Mouse (Mus musculus): ENCODE results near the gene Tex14. TPM values are rescaled to one million over a fixed set of nuclear protein-coding genes. Genes with fewer than 3 reads are reported as not detected.
A peak's percentile ranks its signal among the peaks of the same experiment; 100 is the strongest.

Gene Tex14
- 0.93 and 1.3 TPM in 2 replicates for polyA plus RNA-seq (2015; fragmentation: Nextera tagmentation; extraction: Ambion mirVana)

DNA sequence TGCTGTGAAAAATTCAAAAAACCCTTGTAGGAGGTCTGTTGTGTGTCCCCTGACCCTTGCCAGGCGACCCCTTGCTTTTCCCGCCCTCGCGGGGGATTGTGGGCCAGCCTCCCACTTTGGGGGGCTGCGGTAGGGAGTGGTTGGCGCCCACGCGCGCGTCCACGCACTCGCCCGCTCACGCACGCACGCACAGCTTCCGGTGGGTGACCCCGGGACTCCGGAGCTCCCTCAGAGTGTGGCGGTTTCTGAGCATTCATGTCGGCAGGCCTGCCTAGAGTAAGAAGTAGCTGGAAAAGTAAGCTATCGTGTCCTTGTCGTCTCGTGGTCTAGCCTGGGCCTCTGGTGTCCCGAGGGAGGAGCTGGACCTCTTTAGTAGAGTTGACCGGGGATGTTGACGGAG is at the start of gene Tex14, which contains the start of gene Rad51c:
TSS of gene Tex14 (plus strand) at position 190 of the 400 bp plus-strand sequence.
TSS of gene Rad51c (minus strand) at position 79 of the 400 bp plus-strand sequence.
- Histone ChIP-seq H3K4me2 (replicated peaks) (peak within 1 kb of the TSS; percentile 66), H3K36me3 (peaks cover 4% of the 10 kb centered on the region), H3K27me3 (no peaks in the 10 kb centered on the region), H3K9ac (peak within 1 kb of the TSS; percentile 77), H3K9me3 (no peaks in the 10 kb centered on the region; the same call in 1 of the 2 replicates), H3K4me1 (0 out of 2 replicates have a peak, but pooled peaks cover 4% of the 10 kb centered on the region), H3K27ac (peak within 1 kb of the TSS; percentile 94), H3K4me3 (peak within 1 kb of the TSS; percentile 63)
- WGBS: 78% methylated on average over 27 of the region's 27 CpGs
- no peak for ATAC-seq (ENCODE audit: low FRiP score, low read depth)

DNA sequence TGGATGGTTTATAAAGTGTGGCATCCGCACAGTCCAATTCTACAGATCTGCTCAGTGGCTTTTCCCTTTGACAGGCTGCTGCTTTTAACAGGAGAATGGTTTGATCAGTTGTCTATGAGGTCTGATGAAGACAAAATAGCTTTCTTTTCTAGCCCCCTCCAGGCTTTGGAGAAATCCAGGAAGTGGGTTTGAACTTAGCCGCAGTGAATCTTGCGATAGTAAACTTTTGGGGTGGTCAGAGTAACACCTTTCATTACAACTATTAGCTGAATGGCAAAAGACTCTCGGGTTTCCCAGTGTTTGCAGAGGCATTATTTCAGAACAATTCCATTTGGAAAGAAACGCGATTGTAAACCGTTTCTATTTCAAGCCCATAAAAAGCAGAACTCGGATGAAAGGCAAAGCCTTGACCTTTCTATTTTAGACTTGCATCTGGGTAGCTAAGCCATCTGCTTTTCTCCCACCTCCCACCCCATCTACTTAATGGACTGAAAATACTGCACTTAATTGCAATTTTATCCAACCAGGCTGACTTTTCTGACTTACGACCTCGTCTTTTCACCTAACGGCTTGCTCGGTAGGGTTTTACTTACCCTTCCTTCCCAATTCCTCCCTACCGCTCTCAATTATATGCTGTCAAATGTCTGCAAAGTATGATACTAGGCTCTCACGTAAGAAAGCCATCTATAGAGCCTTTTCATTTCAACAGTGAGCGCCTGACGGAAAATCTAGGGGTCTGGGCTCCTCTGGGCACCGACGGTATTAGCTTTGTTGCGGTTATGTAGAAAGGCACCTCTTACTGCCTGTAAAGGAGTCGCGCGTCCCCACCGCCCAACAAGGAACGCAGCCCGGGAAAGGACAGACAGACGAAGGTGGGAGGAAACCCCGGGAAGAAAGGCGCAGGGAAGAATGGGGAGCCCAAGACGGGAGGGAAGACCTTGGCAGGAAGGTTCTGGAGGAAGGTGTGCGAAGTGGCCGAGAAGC is 47.3 kb upstream of the Tex14 start:
- Histone ChIP-seq H3K36me3 (no peaks in the 10 kb centered on the region), H3K4me2 (replicated peaks) (peak overlapping the region; percentile 98), H3K4me3 (peak overlapping the region; percentile 69), H3K27me3 (peaks cover 59% of the 10 kb centered on the region), H3K4me1 (peaks cover 13% of the 10 kb centered on the region), H3K9ac (peak overlapping the region; percentile 64), H3K9me3 (no peaks in the 10 kb centered on the region), H3K27ac (no peak overlapping the region)
- WGBS: 5% methylated on average over 31 of the region's 31 CpGs
- no peak for ATAC-seq (ENCODE audit: low FRiP score, low read depth)

DNA sequence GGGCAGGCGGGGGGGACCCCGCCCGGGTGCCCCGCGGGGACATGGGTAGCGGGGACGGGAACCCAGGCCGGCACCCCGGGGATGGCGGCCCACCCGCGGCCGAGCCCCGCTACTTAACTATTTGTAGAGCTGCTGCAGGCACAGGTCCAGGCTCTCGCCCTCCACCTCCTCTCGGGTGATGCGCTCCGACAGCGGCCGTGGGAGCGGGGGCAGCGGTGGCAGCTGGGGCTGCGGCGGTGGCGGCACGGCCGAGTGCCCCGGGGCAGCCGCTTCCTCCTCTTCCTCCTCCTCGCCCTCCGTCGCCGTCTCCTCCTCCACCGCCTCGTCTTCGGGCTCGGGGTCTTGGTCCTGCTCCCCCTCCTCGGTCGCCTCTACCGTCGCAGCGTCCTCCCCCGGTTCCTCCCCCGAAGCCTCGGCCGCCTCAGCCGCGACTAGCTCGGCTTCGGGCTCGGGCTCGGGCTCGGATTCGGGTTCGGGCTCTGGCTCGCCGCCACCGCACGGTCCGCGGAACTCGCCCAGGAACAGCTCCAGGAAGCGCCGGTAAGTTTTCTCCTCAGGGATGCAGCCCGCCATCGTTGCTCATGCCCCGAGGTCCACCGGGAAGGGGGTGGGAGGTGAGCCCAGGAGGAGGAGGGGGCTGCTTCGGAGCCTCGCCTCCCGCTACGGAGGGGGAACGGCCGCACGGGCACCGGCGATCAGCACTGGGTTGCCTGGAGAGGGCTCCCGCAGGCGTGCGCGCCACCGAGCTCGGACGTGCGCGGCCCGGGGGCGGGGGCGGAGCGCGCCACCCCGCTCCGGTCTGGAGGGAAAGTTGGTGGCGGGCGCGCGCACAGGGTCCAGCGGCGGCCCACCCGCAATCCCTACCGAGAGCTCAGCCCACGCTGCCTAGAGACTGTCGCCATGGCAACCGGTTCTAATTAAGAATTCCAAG is 46.3 kb upstream of the Tex14 start, which contains the start of gene Ppm1e:
TSS of gene Ppm1e (minus strand) at position 693 of the 931 bp plus-strand sequence.
- Histone ChIP-seq H3K4me3 (peak within 1 kb of the TSS; percentile 69), H3K27me3 (peaks cover 57% of the 10 kb centered on the region), H3K9ac (peak within 1 kb of the TSS; percentile 64), H3K36me3 (no peaks in the 10 kb centered on the region), H3K9me3 (no peaks in the 10 kb centered on the region), H3K4me2 (replicated peaks) (peak within 1 kb of the TSS; percentile 98), H3K4me1 (peaks cover 13% of the 10 kb centered on the region), H3K27ac (no peak within 1 kb of the TSS)
- WGBS: under 1% methylated on average over 88 of the region's 104 CpGs
- peak; percentile 94 for ATAC-seq (ENCODE audit: low FRiP score, low read depth)

DNA sequence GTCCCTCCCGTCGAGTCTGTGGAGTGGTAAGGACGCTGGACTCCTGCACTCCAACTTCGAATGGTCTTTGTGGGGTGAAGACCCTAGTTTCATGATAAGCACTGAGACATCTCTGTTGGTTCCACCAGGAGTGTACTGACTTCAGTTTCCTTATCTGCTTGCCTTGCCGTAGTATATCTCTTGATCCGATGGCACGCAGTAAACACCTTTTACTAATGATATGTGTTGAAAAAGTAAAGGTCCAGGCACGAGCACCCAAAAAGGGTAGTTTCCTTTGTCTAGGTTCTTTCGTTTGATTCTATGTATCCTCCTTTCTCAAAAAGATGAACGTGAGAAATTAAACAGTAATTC is 45.6 kb upstream of the Tex14 start:
- Histone ChIP-seq H3K27me3 (peaks cover 55% of the 10 kb centered on the region), H3K4me3 (peak overlapping the region; percentile 69), H3K9me3 (no peaks in the 10 kb centered on the region), H3K27ac (no peak overlapping the region), H3K4me1 (peaks cover 13% of the 10 kb centered on the region), H3K9ac (peak overlapping the region; percentile 64), H3K4me2 (replicated peaks) (peak overlapping the region; percentile 98), H3K36me3 (no peaks in the 10 kb centered on the region)
- ATAC-seq (ENCODE audit: low FRiP score, low read depth): no peak; the same call in 1 of the 2 replicates
- WGBS: 16% methylated on average over 10 of the region's 10 CpGs

DNA sequence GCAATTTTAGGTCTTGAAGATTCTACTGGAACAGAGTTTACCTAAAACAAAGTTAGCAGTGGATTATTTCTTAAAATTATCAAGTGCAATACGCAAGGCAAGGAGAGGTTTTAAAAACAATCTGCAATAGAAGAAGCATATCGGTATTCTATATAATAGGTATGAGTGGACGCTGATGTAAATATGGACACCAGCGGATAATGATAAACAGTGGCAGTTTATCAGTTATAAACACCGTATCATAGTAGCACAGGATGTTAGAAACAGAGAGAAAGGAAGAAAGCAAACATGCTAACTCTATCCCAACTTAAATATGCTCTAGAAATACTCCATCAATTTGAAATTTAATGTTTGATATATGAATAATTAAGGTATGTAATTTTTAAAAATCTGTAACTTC is 39.7 kb upstream of the Tex14 start:
- Histone ChIP-seq H3K4me3 (no peak overlapping the region), H3K4me2 (replicated peaks) (no peak overlapping the region), H3K4me1 (no peaks in the 10 kb centered on the region), H3K9ac (no peak overlapping the region), H3K36me3 (no peaks in the 10 kb centered on the region), H3K27ac (no peak overlapping the region), H3K27me3 (peaks cover 9% of the 10 kb centered on the region), H3K9me3 (no peaks in the 10 kb centered on the region)
- ATAC-seq (ENCODE audit: low FRiP score, low read depth): no peak
- 93% methylated on average over 5 of the region's 5 CpGs for WGBS

DNA sequence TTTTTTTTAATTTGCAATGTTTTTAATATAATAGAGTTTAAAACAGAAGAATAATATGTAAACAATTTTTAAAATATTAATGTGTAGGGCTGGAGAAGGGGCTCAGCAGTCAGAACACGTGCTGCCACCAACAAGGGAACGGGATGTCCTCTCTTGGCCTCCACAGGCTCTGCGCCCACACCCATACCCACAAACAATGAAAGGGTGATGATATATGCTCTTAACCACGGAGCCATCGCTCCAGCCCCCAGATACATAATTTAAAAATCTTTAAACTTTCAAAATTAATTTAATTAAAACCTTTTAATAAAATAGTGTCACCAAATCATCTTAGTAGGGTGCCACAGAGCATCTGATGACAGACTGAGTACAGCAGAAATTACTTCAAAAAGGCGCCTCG is 37.8 kb upstream of the Tex14 start:
- H3K9ac ChIP-seq: no peak overlapping the region
- ATAC-seq (ENCODE audit: low FRiP score, low read depth): no peak
- H3K4me1 ChIP-seq: no peaks in the 10 kb centered on the region
- H3K4me2 ChIP-seq (replicated peaks): no peak overlapping the region
- no peak overlapping the region for H3K27ac ChIP-seq
- whole genome bisulfite sequencing: 84% methylated on average over 7 of the region's 7 CpGs
- no peaks in the 10 kb centered on the region for H3K27me3 ChIP-seq
- no peaks in the 10 kb centered on the region for H3K9me3 ChIP-seq
- H3K4me3 ChIP-seq: no peak overlapping the region
- H3K36me3 ChIP-seq: no peaks in the 10 kb centered on the region

DNA sequence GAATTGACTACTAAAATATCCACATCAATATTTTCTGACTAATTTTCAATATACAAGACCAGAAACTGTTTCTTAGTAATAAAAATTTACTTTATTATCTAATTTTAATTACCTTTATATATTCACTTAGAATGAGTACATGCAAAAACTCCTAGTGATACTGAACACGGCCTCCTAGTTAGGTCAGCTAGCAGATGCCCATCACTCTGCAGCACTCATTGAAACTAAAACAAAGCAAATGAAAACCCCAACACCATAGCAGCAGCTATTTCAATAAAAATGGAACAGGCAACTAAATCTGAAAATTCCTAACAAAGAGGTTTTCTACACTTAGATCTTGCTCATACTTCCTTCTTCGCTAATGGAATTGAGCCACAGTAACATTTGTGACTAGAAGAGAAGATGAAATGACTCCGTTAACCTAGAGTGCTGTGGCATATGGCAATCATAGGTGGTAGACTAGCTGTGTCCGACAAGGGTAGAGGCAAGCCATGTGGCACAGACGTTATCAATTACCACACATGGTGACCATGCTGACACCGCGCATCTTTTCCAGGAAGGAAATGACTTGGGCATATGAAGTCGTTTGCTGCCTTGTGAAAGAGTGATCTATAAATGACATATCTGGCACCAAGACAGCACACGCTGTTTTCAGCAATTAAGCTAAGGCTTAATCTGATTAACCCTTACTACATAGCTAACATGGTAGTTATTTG is 36.8 kb upstream of the Tex14 start:
- Histone ChIP-seq H3K4me1 (no peaks in the 10 kb centered on the region), H3K27me3 (no peaks in the 10 kb centered on the region), H3K9ac (no peak overlapping the region), H3K36me3 (no peaks in the 10 kb centered on the region), H3K27ac (no peak overlapping the region), H3K4me2 (replicated peaks) (no peak overlapping the region), H3K9me3 (no peaks in the 10 kb centered on the region), H3K4me3 (no peak overlapping the region)
- ATAC-seq (ENCODE audit: low FRiP score, low read depth): no peak
- WGBS: 42% methylated on average over 9 of the region's 9 CpGs

DNA sequence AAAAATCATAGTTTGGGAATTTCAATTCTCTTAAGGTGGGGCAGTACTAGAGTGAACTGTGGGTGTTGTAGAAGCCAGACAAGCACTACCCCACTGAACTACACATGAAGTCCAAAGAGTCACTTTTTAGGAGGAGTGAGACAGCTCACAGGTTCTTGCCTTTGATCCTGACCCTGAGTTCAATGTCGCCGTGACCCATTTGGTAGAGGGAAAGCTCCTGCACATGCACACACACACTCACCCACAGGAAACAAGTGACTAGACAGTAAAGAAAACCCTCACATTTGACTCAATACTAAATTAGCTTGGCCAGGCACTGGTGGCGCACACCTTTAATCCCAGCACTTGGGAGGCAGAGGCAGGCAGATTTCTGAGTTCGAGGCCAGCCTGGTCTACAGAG is 20.3 kb upstream of the Tex14 start:
- ATAC-seq (ENCODE audit: low FRiP score, low read depth): no peak
- H3K4me3 ChIP-seq: no peak overlapping the region

DNA sequence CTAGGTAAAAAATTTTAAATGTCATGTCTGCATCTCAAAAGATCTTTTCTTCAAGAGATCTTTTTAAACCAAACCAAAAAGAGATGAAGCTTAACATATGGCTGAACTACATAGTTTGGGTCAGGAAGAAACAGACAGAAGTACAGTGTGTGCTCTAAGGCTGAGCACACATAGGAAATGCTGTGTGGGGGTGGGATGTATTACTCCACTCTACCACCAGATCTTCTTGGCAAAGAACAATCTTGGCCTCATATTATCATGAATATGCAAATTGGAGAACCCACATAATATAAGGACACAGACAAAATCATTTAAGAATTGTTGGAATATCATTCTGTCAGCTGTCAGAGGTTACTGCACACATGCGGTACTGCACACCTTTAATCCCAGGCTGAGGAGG is 19.2 kb upstream of the Tex14 start:
- WGBS: 93% methylated on average over 1 of the region's 1 CpGs
- ATAC-seq (ENCODE audit: low FRiP score, low read depth): no peak
- Histone ChIP-seq H3K27me3 (no peaks in the 10 kb centered on the region), H3K4me1 (no peaks in the 10 kb centered on the region), H3K27ac (no peak overlapping the region), H3K9ac (no peak overlapping the region), H3K36me3 (peaks cover 6% of the 10 kb centered on the region; the same call in 1 of the 2 replicates), H3K4me3 (no peak overlapping the region), H3K9me3 (no peaks in the 10 kb centered on the region), H3K4me2 (replicated peaks) (no peak overlapping the region)

More for the DNA sequence above, 20.3 kb upstream of the Tex14 start:
- H3K9ac ChIP-seq: no peak overlapping the region
- H3K9me3 ChIP-seq: no peaks in the 10 kb centered on the region
- no peaks in the 10 kb centered on the region for H3K27me3 ChIP-seq
- peaks cover 9% of the 10 kb centered on the region; the same call in 1 of the 2 replicates for H3K36me3 ChIP-seq
- H3K4me1 ChIP-seq: peaks cover 3% of the 10 kb centered on the region; the same call in 1 of the 2 replicates
- 91% methylated on average over 4 of the region's 4 CpGs for WGBS
- H3K27ac ChIP-seq: no peak overlapping the region
- no peak overlapping the region for H3K4me2 ChIP-seq (replicated peaks)

DNA sequence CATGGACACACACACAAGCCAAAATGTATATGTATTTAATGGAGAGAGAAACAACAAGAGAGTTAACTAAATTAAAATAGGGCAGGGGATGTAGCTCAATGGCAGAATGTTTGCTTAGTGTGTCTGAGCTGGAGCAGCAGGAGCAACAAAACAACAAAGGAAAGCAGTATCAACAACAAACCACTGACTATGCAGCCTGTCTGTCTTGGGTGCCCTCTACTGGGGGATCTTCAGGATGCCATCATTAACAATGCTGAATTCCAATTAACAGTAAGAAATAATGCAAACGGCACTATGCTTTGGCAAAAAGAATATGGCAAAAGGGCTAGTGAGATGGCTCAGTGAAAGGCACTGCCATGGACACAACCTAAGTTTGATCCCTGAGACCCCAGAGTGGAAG is 11.0 kb upstream of the Tex14 start:
- Histone ChIP-seq H3K9me3 (no peaks in the 10 kb centered on the region), H3K4me3 (no peak overlapping the region), H3K27ac (no peak overlapping the region), H3K4me1 (no peaks in the 10 kb centered on the region), H3K36me3 (peaks cover 20% of the 10 kb centered on the region), H3K4me2 (replicated peaks) (no peak overlapping the region), H3K27me3 (no peaks in the 10 kb centered on the region), H3K9ac (no peak overlapping the region)
- 57% methylated on average over 1 of the region's 1 CpGs for WGBS
- ATAC-seq (ENCODE audit: low FRiP score, low read depth): no peak

DNA sequence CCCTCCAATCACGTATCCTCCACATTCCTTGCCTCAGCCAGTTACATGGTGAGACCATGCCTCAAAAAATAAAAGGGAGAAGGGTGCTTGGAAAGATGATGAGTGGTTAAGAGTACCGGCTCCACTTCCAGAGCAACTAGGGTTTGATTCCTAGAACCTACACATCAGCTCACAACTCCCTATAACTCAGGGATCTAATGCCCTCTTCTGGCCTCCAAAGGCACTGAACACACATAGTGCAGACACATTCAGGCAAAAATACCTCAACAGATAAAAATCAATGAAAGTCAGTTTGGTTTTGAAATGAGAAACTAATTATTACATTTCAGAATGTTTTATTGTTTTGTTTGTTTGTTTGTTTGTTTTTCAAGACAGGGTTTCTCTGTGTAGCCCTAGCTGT is 6.5 kb upstream of the Tex14 start:
- H3K4me1 ChIP-seq: no peaks in the 10 kb centered on the region
- no peak overlapping the region for H3K9ac ChIP-seq
- H3K27me3 ChIP-seq: no peaks in the 10 kb centered on the region
- 98% methylated on average over 2 of the region's 2 CpGs for WGBS
- no peak overlapping the region for H3K4me3 ChIP-seq
- no peak overlapping the region for H3K27ac ChIP-seq
- no peak for ATAC-seq (ENCODE audit: low FRiP score, low read depth)
- no peak overlapping the region for H3K4me2 ChIP-seq (replicated peaks)
- H3K36me3 ChIP-seq: peaks cover 14% of the 10 kb centered on the region
- no peaks in the 10 kb centered on the region for H3K9me3 ChIP-seq

Data from limb, embryonic 13.5 days (tissue).